Mouse (Mus musculus) erythroblast, embryonic 14.5 days (primary cell): ENCODE results near the gene 4930502E18Rik.

Experiments used
- GATA1 ChIP-seq: IDR thresholded peaks from 2 replicates; pipeline ENCODE4 v1.6.1; 2012; ENCODE audit warnings: low read length, inconsistent platforms, mixed read lengths
- TAL1 ChIP-seq: IDR thresholded peaks from 3 replicates; pipeline ENCODE4 v1.6.1; 2012; ENCODE audit warnings: low read length, inconsistent platforms, mixed read lengths

GRCm38 (mm10) chrX:53699225-53699624 lies 25.4 kb upstream of the 4930502E18Rik start:
- TF ChIP-seq GATA1 = no peak
- no peak for TF ChIP-seq TAL1
